Mouse (Mus musculus) kidney, embryonic 14.5 days (tissue): ENCODE measurements around the gene Slc22a15. TPM values are rescaled to one million over a fixed set of nuclear protein-coding genes. Genes with fewer than 3 reads are reported as not detected.

Experiments
- ATAC-seq: fragments of 200-750 bp; cut with Nextera tagmentation; 2 replicates; pipeline ENCODE4 v1.8.0; 2017; ENCODE audit warnings: moderate number of reproducible peaks, mild to moderate bottlenecking, moderate TSS enrichment, moderate library complexity; ENCODE audit not compliant: low FRiP score, low TSS enrichment
- H3K27ac ChIP-seq: fragments of 300-500 bp; sonication (generic); 2 replicates; pipeline ENCODE4 v1.5.1; 2014; ENCODE audit warnings: low read depth, mild to moderate bottlenecking, low read length, moderate library complexity, mixed read lengths
- H3K27me3 ChIP-seq: fragments of 300-500 bp; sonication (generic); 2 replicates; pipeline ENCODE4 v1.6.1; 2014; ENCODE audit warnings: mild to moderate bottlenecking, low read length; ENCODE audit not compliant: control insufficient read depth, insufficient read depth
- H3K36me3 ChIP-seq: fragments of 300-500 bp; sonication (generic); 2 replicates; pipeline ENCODE4 v1.6.1; 2014; ENCODE audit warnings: low read length, mixed read lengths; ENCODE audit not compliant: control insufficient read depth, insufficient read depth
- H3K4me1 ChIP-seq: fragments of 300-500 bp; sonication (generic); 2 replicates; pipeline ENCODE4 v1.6.1; 2014; ENCODE audit warnings: low read length, mixed read lengths; ENCODE audit not compliant: control insufficient read depth, insufficient read depth
- H3K4me2 ChIP-seq: fragments of 300-500 bp; sonication (generic); replicated peaks from 2 replicates; pipeline ENCODE4 v1.6.1; 2014; ENCODE audit warnings: low read depth, mild to moderate bottlenecking, low read length
- H3K4me3 ChIP-seq: fragments of 300-500 bp; sonication (generic); 2 replicates; pipeline ENCODE4 v1.5.1; 2014; ENCODE audit warnings: mild to moderate bottlenecking, low read length
- H3K9ac ChIP-seq: fragments of 300-500 bp; sonication (generic); 2 replicates; pipeline ENCODE4 v1.6.1; 2014; ENCODE audit warnings: low read depth, mild to moderate bottlenecking, low read length, moderate library complexity
- H3K9me3 ChIP-seq: fragments of 300-500 bp; sonication (generic); 2 replicates; pipeline ENCODE4 v1.6.1; 2016; ENCODE audit warnings: low read length; ENCODE audit not compliant: control insufficient read depth
- WGBS: fragments of 180-500 bp; shearing (Covaris S2); extraction: QIAGEN DNeasy Blood & Tissue Kit; methylation state at CpG from one replicate; pipeline ENCODE4 v1.1.7; 2014; 5-methylcytosine and 5-hydroxymethylcytosine counted together
- polyA plus RNA-seq: library from polyadenylated mRNA; unstranded; fragments of >200 nt; fragmentation: Nextera tagmentation; extraction: Ambion mirVana; gene quantifications from 2 replicates; pipeline ENCODE4 v1.2.1, GENCODE M21; 2014

Slc22a15 gene
- polyA plus RNA-seq, 1 experiment from 2014 or later = 4.3 TPM

GRCm38 (mm10) chr3:101907049-101907448 is 17.2 kb downstream of the Slc22a15 start:
- Histone ChIP-seq H3K9ac (no peak overlapping the region), H3K36me3 (no peaks in the 10 kb centered on the region), H3K4me1 (peaks cover 2% of the 10 kb centered on the region; the same call in 1 of the 2 replicates), H3K9me3 (no peaks in the 10 kb centered on the region), H3K27me3 (no peaks in the 10 kb centered on the region), H3K4me3 (no peak overlapping the region), H3K27ac (no peak overlapping the region), H3K4me2 (no peak overlapping the region)
- no peak for ATAC-seq
- 76% methylated on average over 2 of the region's 2 CpGs for WGBS

- H3K9me3 ChIP-seq = no peaks in the 10 kb centered on the region
- H3K36me3 ChIP-seq = no peaks in the 10 kb centered on the region
- peaks cover 2% of the 10 kb centered on the region; the same call in 1 of the 2 replicates for H3K4me1 ChIP-seq
- no peak overlapping the region for H3K9ac ChIP-seq
- no peak for ATAC-seq
- H3K4me2 ChIP-seq = no peak overlapping the region
- no peaks in the 10 kb centered on the region for H3K27me3 ChIP-seq
- H3K27ac ChIP-seq = no peak overlapping the region
- WGBS = 87% methylated on average over 7 of the region's 7 CpGs
- H3K4me3 ChIP-seq = no peak overlapping the region
Observed at GRCm38 (mm10) chr3:101904776-101905175, 19.5 kb downstream of the Slc22a15 start.

- H3K9ac ChIP-seq = no peak overlapping the region
- H3K36me3 ChIP-seq = no peaks in the 10 kb centered on the region
- H3K9me3 ChIP-seq = no peaks in the 10 kb centered on the region
- no peak overlapping the region for H3K4me3 ChIP-seq
- H3K27ac ChIP-seq = no peak overlapping the region
- WGBS = 56% methylated on average over 5 of the region's 5 CpGs
- peaks cover 2% of the 10 kb centered on the region; the same call in 1 of the 2 replicates for H3K4me1 ChIP-seq
- H3K4me2 ChIP-seq = no peak overlapping the region
- H3K27me3 ChIP-seq = no peaks in the 10 kb centered on the region
- ATAC-seq = no peak
Observed at GRCm38 (mm10) chr3:101903091-101903490, 21.2 kb downstream of the Slc22a15 start.

- Histone ChIP-seq H3K9me3 (no peaks in the 10 kb centered on the region), H3K9ac (no peak overlapping the region), H3K27ac (no peak overlapping the region), H3K4me2 (no peak overlapping the region), H3K27me3 (no peaks in the 10 kb centered on the region), H3K4me3 (no peak overlapping the region), H3K4me1 (peaks cover 2% of the 10 kb centered on the region; the same call in 1 of the 2 replicates), H3K36me3 (no peaks in the 10 kb centered on the region)
- 48% methylated on average over 7 of the region's 7 CpGs for WGBS
- ATAC-seq = no peak
Observed at GRCm38 (mm10) chr3:101902344-101902743, 21.9 kb downstream of the Slc22a15 start.

GRCm38 (mm10) chr3:101897377-101897974 is 26.8 kb downstream of the Slc22a15 start:
- no peak overlapping the region for H3K4me3 ChIP-seq
- no peak overlapping the region for H3K4me2 ChIP-seq
- no peak overlapping the region for H3K27ac ChIP-seq
- no peak for ATAC-seq
- 89% methylated on average over 15 of the region's 15 CpGs for WGBS
- no peak overlapping the region for H3K9ac ChIP-seq
- no peaks in the 10 kb centered on the region for H3K27me3 ChIP-seq
- 0 out of 2 replicates have a peak, but pooled peaks cover 2% of the 10 kb centered on the region for H3K4me1 ChIP-seq
- H3K36me3 ChIP-seq = no peaks in the 10 kb centered on the region
- no peaks in the 10 kb centered on the region for H3K9me3 ChIP-seq

- Histone ChIP-seq H3K27ac (no peak overlapping the region), H3K9me3 (no peaks in the 10 kb centered on the region), H3K4me2 (no peak overlapping the region), H3K9ac (no peak overlapping the region), H3K4me3 (no peak overlapping the region), H3K36me3 (no peaks in the 10 kb centered on the region), H3K27me3 (no peaks in the 10 kb centered on the region), H3K4me1 (no peaks in the 10 kb centered on the region)
- WGBS = 29% methylated on average over 9 of the region's 9 CpGs
- ATAC-seq = no peak
Observed at GRCm38 (mm10) chr3:101896893-101897292, 27.4 kb downstream of the Slc22a15 start.

GRCm38 (mm10) chr3:101895376-101895910 is 28.8 kb downstream of the Slc22a15 start:
- no peak for ATAC-seq
- Histone ChIP-seq H3K9me3 (no peaks in the 10 kb centered on the region), H3K4me2 (no peak overlapping the region), H3K4me3 (no peak overlapping the region), H3K27me3 (no peaks in the 10 kb centered on the region), H3K36me3 (no peaks in the 10 kb centered on the region), H3K9ac (no peak overlapping the region), H3K27ac (no peak overlapping the region), H3K4me1 (no peaks in the 10 kb centered on the region)
- 77% methylated on average over 7 of the region's 7 CpGs for WGBS

GRCm38 (mm10) chr3:101885591-101885990 is 38.7 kb downstream of the Slc22a15 start:
- Histone ChIP-seq H3K36me3 (no peaks in the 10 kb centered on the region), H3K4me2 (no peak overlapping the region), H3K27ac (no peak overlapping the region), H3K9me3 (no peaks in the 10 kb centered on the region), H3K9ac (no peak overlapping the region), H3K4me1 (0 out of 2 replicates have a peak, but pooled peaks cover 4% of the 10 kb centered on the region), H3K4me3 (no peak overlapping the region), H3K27me3 (no peaks in the 10 kb centered on the region)
- peak; percentile 91; the same call in 1 of the 2 replicates for ATAC-seq
- WGBS = 42% methylated on average over 3 of the region's 3 CpGs

- no peak overlapping the region for H3K4me2 ChIP-seq
- no peak for ATAC-seq
- H3K4me1 ChIP-seq = 0 out of 2 replicates have a peak, but pooled peaks cover 4% of the 10 kb centered on the region
- H3K9me3 ChIP-seq = no peaks in the 10 kb centered on the region
- no peak overlapping the region for H3K4me3 ChIP-seq
- H3K9ac ChIP-seq = no peak overlapping the region
- H3K36me3 ChIP-seq = no peaks in the 10 kb centered on the region
- 54% methylated on average over 4 of the region's 4 CpGs for WGBS
- H3K27ac ChIP-seq = no peak overlapping the region
- no peaks in the 10 kb centered on the region for H3K27me3 ChIP-seq
Observed at GRCm38 (mm10) chr3:101885041-101885440, 39.2 kb downstream of the Slc22a15 start.
